In the genomic region with DNA sequence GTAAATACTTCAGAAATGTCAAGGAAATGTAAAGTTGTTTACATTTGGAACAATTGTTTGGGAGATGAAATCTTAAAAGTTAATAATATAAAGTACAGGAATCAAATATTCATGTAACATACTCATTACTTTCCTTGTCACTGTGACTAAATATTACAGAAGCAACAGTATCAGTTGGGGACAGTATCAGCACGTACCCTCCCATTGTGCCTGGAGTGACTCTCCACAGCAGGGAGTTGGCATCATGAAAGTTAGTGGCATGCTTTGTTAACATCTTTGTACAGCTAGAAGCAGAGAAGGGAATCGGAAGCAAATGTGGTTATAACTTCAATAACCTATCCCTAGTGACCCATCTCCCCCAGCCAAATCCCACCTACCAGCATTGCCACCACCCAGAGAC, we compare ENCODE assay signal across 15 mouse cellular contexts.
"Had no signal": no experiment of that assay in that cellular context is flagged by ENCODE, and none has a peak within 500 bp of the region (broad histone marks: within the 10 kb centered on the region; RNA-seq: fewer than 3 reads in every experiment).

No protein-coding gene starts in this region.

- H3K9ac ChIP-seq: limb, embryonic 12.5 days; limb, embryonic 15.5 days; lung, embryonic 14.5 days had no signal

- H3K4me2 ChIP-seq: limb, embryonic 12.5 days; limb, embryonic 15.5 days; lung, embryonic 14.5 days; midbrain, embryonic 11.5 days had no signal

- H3K36me3 ChIP-seq: limb, embryonic 12.5 days; limb, embryonic 15.5 days had no signal

- H3K27ac ChIP-seq: kidney, postnatal 0 days; limb, embryonic 12.5 days; limb, embryonic 15.5 days; macrophage had no signal

- H3K9me3 ChIP-seq: limb, embryonic 12.5 days; limb, embryonic 15.5 days; megakaryocyte, embryonic 14.5 days had no signal

- H3K27me3 ChIP-seq: limb, embryonic 12.5 days; limb, embryonic 15.5 days; megakaryocyte, embryonic 14.5 days had no signal

- H3K4me3 ChIP-seq: limb, embryonic 12.5 days; limb, embryonic 15.5 days; megakaryocyte, embryonic 14.5 days had no signal

- DNase-seq: kidney, adult 2 months; kidney, postnatal 36 days; left cerebral cortex, postnatal 4 days; lung, embryonic 14.5 days; midbrain, embryonic 14.5 days; thymus, adult 18-20 months; thymus, postnatal 36 days had no signal

- ATAC-seq: intestine, postnatal 0 days; lung, postnatal 0 days had no signal

- H3K4me1 ChIP-seq: limb, embryonic 15.5 days; megakaryocyte, embryonic 14.5 days had no signal
